Mouse (Mus musculus): ENCODE results near the gene Hexim2. TPM values are rescaled to one million over a fixed set of nuclear protein-coding genes. Genes with fewer than 3 reads are reported as not detected.

Hexim2 gene
- total and polyA plus RNA-seq, 2 experiments from 2014 or later, result 40.5 to 46.3 TPM

- Histone ChIP-seq H3K9me3 (ENCODE audit: low read length) (no peaks in the 10 kb centered on the region), H3K27ac (ENCODE audit: low read depth, low read length) (no peak overlapping the region), H3K36me3 (ENCODE audit: insufficient read depth, low read length) (peaks cover 9% of the 10 kb centered on the region), H3K4me1 (ENCODE audit: insufficient read depth, low read length) (no peaks in the 10 kb centered on the region), H3K9ac (replicated peaks; ENCODE audit: low read length, poor library complexity, severe bottlenecking) (no peak overlapping the region), H3K4me3 (ENCODE audit: low read depth, low read length) (no peak overlapping the region), H3K27me3 (ENCODE audit: insufficient read depth, low read length) (no peaks in the 10 kb centered on the region), H3K4me2 (ENCODE audit: low read depth, low read length, poor library complexity, severe bottlenecking) (no peak overlapping the region)
- no peak for TF ChIP-seq CTCF (IDR thresholded peaks at IDR 0.05)
- WGBS, result 55% methylated on average over 1 of the region's 1 CpGs
- no peak for DNase-seq (ENCODE audit: low spot score)
- ATAC-seq (ENCODE audit: low FRiP score), result no peak
These were observed 48.2 kb downstream of the Hexim2 start for GRCm38 (mm10) chr11:103180426-103180825.

DNA sequence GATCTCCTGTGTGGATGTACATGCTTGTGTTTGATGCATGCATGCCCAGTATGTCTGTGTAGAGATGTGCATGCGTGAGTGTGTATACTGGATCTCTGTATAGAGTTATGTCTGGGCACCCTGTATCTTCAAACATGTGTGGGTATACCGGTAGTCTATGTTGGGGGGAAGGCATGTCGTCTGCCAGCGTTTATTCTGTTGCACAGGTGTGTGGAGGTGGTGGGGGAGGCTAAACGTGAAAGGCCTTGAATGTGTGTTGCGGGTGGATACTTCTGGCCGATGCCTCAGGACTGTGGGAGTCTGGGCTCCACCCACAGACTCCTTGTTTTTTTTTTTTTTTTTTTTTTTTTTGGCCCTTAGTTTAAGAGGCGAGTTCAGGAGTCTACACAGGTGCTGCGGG is 49.1 kb downstream of the Hexim2 start:
- Histone ChIP-seq H3K4me3 (ENCODE audit: low read depth, low read length) (no peak overlapping the region), H3K9me3 (ENCODE audit: low read length) (no peaks in the 10 kb centered on the region), H3K4me1 (ENCODE audit: insufficient read depth, low read length) (no peaks in the 10 kb centered on the region), H3K27me3 (ENCODE audit: insufficient read depth, low read length) (no peaks in the 10 kb centered on the region), H3K4me2 (ENCODE audit: low read depth, low read length, poor library complexity, severe bottlenecking) (no peak overlapping the region), H3K9ac (replicated peaks; ENCODE audit: low read length, poor library complexity, severe bottlenecking) (no peak overlapping the region), H3K36me3 (ENCODE audit: insufficient read depth, low read length) (peaks cover 11% of the 10 kb centered on the region), H3K27ac (ENCODE audit: low read depth, low read length) (no peak overlapping the region)
- no peak for TF ChIP-seq CTCF (IDR thresholded peaks at IDR 0.05)
- ATAC-seq (ENCODE audit: low FRiP score), result no peak
- WGBS, result 80% methylated on average over 9 of the region's 9 CpGs
- no peak for DNase-seq (ENCODE audit: low spot score)

GRCm38 (mm10) chr11:103181911-103182310 is 49.7 kb downstream of the Hexim2 start:
- H3K36me3 ChIP-seq (ENCODE audit: insufficient read depth, low read length), result peaks cover 11% of the 10 kb centered on the region
- no peak for ATAC-seq (ENCODE audit: low FRiP score)
- no peaks in the 10 kb centered on the region for H3K9me3 ChIP-seq (ENCODE audit: low read length)
- TF ChIP-seq CTCF (IDR thresholded peaks at IDR 0.05), result no peak
- no peak overlapping the region for H3K27ac ChIP-seq (ENCODE audit: low read depth, low read length)
- H3K27me3 ChIP-seq (ENCODE audit: insufficient read depth, low read length), result no peaks in the 10 kb centered on the region
- H3K9ac ChIP-seq (replicated peaks; ENCODE audit: low read length, poor library complexity, severe bottlenecking), result no peak overlapping the region
- no peak overlapping the region for H3K4me2 ChIP-seq (ENCODE audit: low read depth, low read length, poor library complexity, severe bottlenecking)
- WGBS, result 77% methylated on average over 3 of the region's 3 CpGs
- no peaks in the 10 kb centered on the region for H3K4me1 ChIP-seq (ENCODE audit: insufficient read depth, low read length)
- H3K4me3 ChIP-seq (ENCODE audit: low read depth, low read length), result no peak overlapping the region
- DNase-seq (ENCODE audit: low spot score), result no peak

- WGBS, result 39% methylated on average over 2 of the region's 2 CpGs
- Histone ChIP-seq H3K36me3 (ENCODE audit: insufficient read depth, low read length) (peaks cover 19% of the 10 kb centered on the region), H3K4me1 (ENCODE audit: insufficient read depth, low read length) (no peaks in the 10 kb centered on the region), H3K27ac (ENCODE audit: low read depth, low read length) (no peak overlapping the region), H3K4me3 (ENCODE audit: low read depth, low read length) (no peak overlapping the region), H3K9me3 (ENCODE audit: low read length) (no peaks in the 10 kb centered on the region), H3K9ac (replicated peaks; ENCODE audit: low read length, poor library complexity, severe bottlenecking) (no peak overlapping the region), H3K4me2 (ENCODE audit: low read depth, low read length, poor library complexity, severe bottlenecking) (no peak overlapping the region), H3K27me3 (ENCODE audit: insufficient read depth, low read length) (no peaks in the 10 kb centered on the region)
- TF ChIP-seq CTCF (IDR thresholded peaks at IDR 0.05), result peak; percentile 81
- ATAC-seq (ENCODE audit: low FRiP score) (no peak), DNase-seq (ENCODE audit: low spot score) (peak; percentile 69)
These were observed 52.7 kb downstream of the Hexim2 start for GRCm38 (mm10) chr11:103184891-103185290.

Other genes with a start within 250 kb of the Hexim2 start
- not detected in 2 replicates for gene Fam187a, start 247.3 kb upstream of the Hexim2 start, total RNA-seq (2014; rRNA removed)
- gene Fam187a, start 247.3 kb upstream of the Hexim2 start, polyA plus RNA-seq (2015; fragmentation: Nextera tagmentation; extraction: Ambion mirVana), result 0.12 TPM in 1 of 2 replicates, not detected in the other
- gene Gfap, start 231.5 kb upstream of the Hexim2 start, total RNA-seq (2014; rRNA removed), result 19.5 and 36.4 TPM in 2 replicates
- gene Gfap, start 231.5 kb upstream of the Hexim2 start, polyA plus RNA-seq (2015; fragmentation: Nextera tagmentation; extraction: Ambion mirVana), result 20.6 and 24.3 TPM in 2 replicates
- gene Kif18b, start 207.3 kb upstream of the Hexim2 start, total RNA-seq (2014; rRNA removed), result 3.8 and 6.3 TPM in 2 replicates
- gene Kif18b, start 207.3 kb upstream of the Hexim2 start, polyA plus RNA-seq (2015; fragmentation: Nextera tagmentation; extraction: Ambion mirVana), result 0.46 and 0.60 TPM in 2 replicates
- gene C1ql1, start 185.7 kb upstream of the Hexim2 start, total RNA-seq (2014; rRNA removed), result 45.6 and 52.8 TPM in 2 replicates
- gene C1ql1, start 185.7 kb upstream of the Hexim2 start, polyA plus RNA-seq (2015; fragmentation: Nextera tagmentation; extraction: Ambion mirVana), result 15.8 and 16.9 TPM in 2 replicates
- gene Nmt1, start 104.2 kb upstream of the Hexim2 start, total RNA-seq (2014; rRNA removed), result 48.6 and 56.3 TPM in 2 replicates
- 39.1 and 40.5 TPM in 2 replicates for gene Nmt1, start 104.2 kb upstream of the Hexim2 start, polyA plus RNA-seq (2015; fragmentation: Nextera tagmentation; extraction: Ambion mirVana)
- 154 and 191 TPM in 2 replicates for gene Dcakd, start 104.1 kb upstream of the Hexim2 start, total RNA-seq (2014; rRNA removed)
- 165 and 173 TPM in 2 replicates for gene Dcakd, start 104.1 kb upstream of the Hexim2 start, polyA plus RNA-seq (2015; fragmentation: Nextera tagmentation; extraction: Ambion mirVana)
- gene Plcd3, start 30.8 kb upstream of the Hexim2 start, total RNA-seq (2014; rRNA removed), result 9.4 and 9.7 TPM in 2 replicates
- gene Plcd3, start 30.8 kb upstream of the Hexim2 start, polyA plus RNA-seq (2015; fragmentation: Nextera tagmentation; extraction: Ambion mirVana), result 4.7 and 4.9 TPM in 2 replicates
- gene Acbd4, start 30.7 kb upstream of the Hexim2 start, total RNA-seq (2014; rRNA removed), result 21.8 and 22.9 TPM in 2 replicates
- gene Acbd4, start 30.7 kb upstream of the Hexim2 start, polyA plus RNA-seq (2015; fragmentation: Nextera tagmentation; extraction: Ambion mirVana), result 17.5 and 21.8 TPM in 2 replicates
- 15.5 and 19.1 TPM in 2 replicates for gene Hexim1, start 16.2 kb upstream of the Hexim2 start, total RNA-seq (2014; rRNA removed)
- gene Hexim1, start 16.2 kb upstream of the Hexim2 start, polyA plus RNA-seq (2015; fragmentation: Nextera tagmentation; extraction: Ambion mirVana), result 3.2 and 4.5 TPM in 2 replicates
- 12.0 and 14.3 TPM in 2 replicates for gene Fmnl1, start 38.7 kb downstream of the Hexim2 start, total RNA-seq (2014; rRNA removed)
- gene Fmnl1, start 38.7 kb downstream of the Hexim2 start, polyA plus RNA-seq (2015; fragmentation: Nextera tagmentation; extraction: Ambion mirVana), result 7.3 and 9.5 TPM in 2 replicates
- 0.61 TPM in 1 of 2 replicates, not detected in the other for gene 1700023F06Rik, start 76.1 kb downstream of the Hexim2 start, total RNA-seq (2014; rRNA removed)
- gene 1700023F06Rik, start 76.1 kb downstream of the Hexim2 start, polyA plus RNA-seq (2015; fragmentation: Nextera tagmentation; extraction: Ambion mirVana), result 4.3 and 4.9 TPM in 2 replicates
- 1.4 and 1.9 TPM in 2 replicates for gene Spata32, start 86.0 kb downstream of the Hexim2 start, total RNA-seq (2014; rRNA removed)
- 1.2 and 1.5 TPM in 2 replicates for gene Spata32, start 86.0 kb downstream of the Hexim2 start, polyA plus RNA-seq (2015; fragmentation: Nextera tagmentation; extraction: Ambion mirVana)
- 4.8 and 6.1 TPM in 2 replicates for gene Map3k14, start 135.0 kb downstream of the Hexim2 start, total RNA-seq (2014; rRNA removed)
- 1.5 and 1.7 TPM in 2 replicates for gene Map3k14, start 135.0 kb downstream of the Hexim2 start, polyA plus RNA-seq (2015; fragmentation: Nextera tagmentation; extraction: Ambion mirVana)
- 7.6 and 7.9 TPM in 2 replicates for gene Arhgap27, start 231.3 kb downstream of the Hexim2 start, total RNA-seq (2014; rRNA removed)
- gene Arhgap27, start 231.3 kb downstream of the Hexim2 start, polyA plus RNA-seq (2015; fragmentation: Nextera tagmentation; extraction: Ambion mirVana), result 4.9 and 6.2 TPM in 2 replicates

Measured in midbrain, postnatal 0 days (tissue).